Mouse (Mus musculus): Measurements from ENCODE around the gene Boc. TPM values are rescaled to one million over a fixed set of nuclear protein-coding genes. Genes with fewer than 3 reads are reported as not detected.

The Boc gene
- polyA plus RNA-seq, 1 experiment from 2014 or later: 3.1 TPM

GRCm38 (mm10) chr16:44509458-44510344 is 49.0 kb downstream of the Boc start:
- TF ChIP-seq CTCF (IDR thresholded peaks at IDR 0.05; ENCODE audit: low read depth): no peak
- no peaks in the 10 kb centered on the region for H3K27me3 ChIP-seq (replicated peaks; ENCODE audit: control insufficient read depth, insufficient read depth, low read length)

GRCm38 (mm10) chr16:44508772-44509171 is 49.9 kb downstream of the Boc start:
- Histone ChIP-seq H3K27ac (ENCODE audit: low read depth, low read length) (no peak overlapping the region), H3K9me3 (ENCODE audit: control insufficient read depth) (0 out of 2 replicates have a peak, but pooled peaks cover 5% of the 10 kb centered on the region), H3K27me3 (replicated peaks; ENCODE audit: control insufficient read depth, insufficient read depth, low read length) (no peaks in the 10 kb centered on the region), H3K4me3 (ENCODE audit: low read depth, low read length) (no peak overlapping the region), H3K4me1 (replicated peaks; ENCODE audit: control insufficient read depth, insufficient read depth, low read length) (no peaks in the 10 kb centered on the region), H3K9ac (ENCODE audit: low read depth, low read length) (no peak overlapping the region), H3K36me3 (ENCODE audit: control insufficient read depth, insufficient read depth) (peaks cover 6% of the 10 kb centered on the region), H3K4me2 (replicated peaks; ENCODE audit: low read depth) (no peak overlapping the region)
- 93% methylated on average over 13 of the region's 13 CpGs for WGBS
- TF ChIP-seq CTCF (IDR thresholded peaks at IDR 0.05; ENCODE audit: low read depth): no peak
- ATAC-seq: no peak

More at GRCm38 (mm10) chr16:44509458-44510344, 49.0 kb downstream of the Boc start:
- Histone ChIP-seq H3K9ac (ENCODE audit: low read depth, low read length) (no peak overlapping the region), H3K4me1 (replicated peaks; ENCODE audit: control insufficient read depth, insufficient read depth, low read length) (no peaks in the 10 kb centered on the region), H3K27ac (ENCODE audit: low read depth, low read length) (no peak overlapping the region), H3K36me3 (ENCODE audit: control insufficient read depth, insufficient read depth) (no peaks in the 10 kb centered on the region; the same call in 1 of the 2 replicates), H3K9me3 (ENCODE audit: control insufficient read depth) (no peaks in the 10 kb centered on the region), H3K4me2 (replicated peaks; ENCODE audit: low read depth) (no peak overlapping the region), H3K4me3 (ENCODE audit: low read depth, low read length) (no peak overlapping the region)
- 68% methylated on average over 7 of the region's 7 CpGs for WGBS
- ATAC-seq: no peak

- Histone ChIP-seq H3K4me3 (ENCODE audit: low read depth, low read length) (no peak overlapping the region), H3K9ac (ENCODE audit: low read depth, low read length) (no peak overlapping the region), H3K36me3 (ENCODE audit: control insufficient read depth, insufficient read depth) (peaks cover 14% of the 10 kb centered on the region), H3K4me2 (replicated peaks; ENCODE audit: low read depth) (no peak overlapping the region), H3K27ac (ENCODE audit: low read depth, low read length) (no peak overlapping the region), H3K27me3 (replicated peaks; ENCODE audit: control insufficient read depth, insufficient read depth, low read length) (no peaks in the 10 kb centered on the region), H3K9me3 (ENCODE audit: control insufficient read depth) (0 out of 2 replicates have a peak, but pooled peaks cover 5% of the 10 kb centered on the region), H3K4me1 (replicated peaks; ENCODE audit: control insufficient read depth, insufficient read depth, low read length) (no peaks in the 10 kb centered on the region)
- 81% methylated on average over 5 of the region's 5 CpGs for whole genome bisulfite sequencing
- no peak for ATAC-seq
- no peak for TF ChIP-seq CTCF (IDR thresholded peaks at IDR 0.05; ENCODE audit: low read depth)
Observed at GRCm38 (mm10) chr16:44508025-44508424, 50.7 kb downstream of the Boc start.

- Histone ChIP-seq H3K9me3 (ENCODE audit: control insufficient read depth) (0 out of 2 replicates have a peak, but pooled peaks cover 5% of the 10 kb centered on the region), H3K27me3 (replicated peaks; ENCODE audit: control insufficient read depth, insufficient read depth, low read length) (no peaks in the 10 kb centered on the region), H3K4me3 (ENCODE audit: low read depth, low read length) (no peak overlapping the region), H3K4me2 (replicated peaks; ENCODE audit: low read depth) (no peak overlapping the region), H3K36me3 (ENCODE audit: control insufficient read depth, insufficient read depth) (peaks cover 18% of the 10 kb centered on the region), H3K4me1 (replicated peaks; ENCODE audit: control insufficient read depth, insufficient read depth, low read length) (no peaks in the 10 kb centered on the region), H3K9ac (ENCODE audit: low read depth, low read length) (no peak overlapping the region), H3K27ac (ENCODE audit: low read depth, low read length) (no peak overlapping the region)
- TF ChIP-seq CTCF (IDR thresholded peaks at IDR 0.05; ENCODE audit: low read depth): no peak
- no peak for ATAC-seq
- 74% methylated on average over 10 of the region's 10 CpGs for WGBS
Observed at GRCm38 (mm10) chr16:44507027-44507929, 51.4 kb downstream of the Boc start.

- no peak for TF ChIP-seq CTCF (IDR thresholded peaks at IDR 0.05; ENCODE audit: low read depth)
Observed at GRCm38 (mm10) chr16:44505243-44505642, 53.5 kb downstream of the Boc start.

More at GRCm38 (mm10) chr16:44505243-44505642, 53.5 kb downstream of the Boc start:
- Histone ChIP-seq H3K4me2 (replicated peaks; ENCODE audit: low read depth) (no peak overlapping the region), H3K27ac (ENCODE audit: low read depth, low read length) (no peak overlapping the region), H3K36me3 (ENCODE audit: control insufficient read depth, insufficient read depth) (peaks cover 31% of the 10 kb centered on the region), H3K9ac (ENCODE audit: low read depth, low read length) (no peak overlapping the region), H3K27me3 (replicated peaks; ENCODE audit: control insufficient read depth, insufficient read depth, low read length) (no peaks in the 10 kb centered on the region), H3K9me3 (ENCODE audit: control insufficient read depth) (0 out of 2 replicates have a peak, but pooled peaks cover 5% of the 10 kb centered on the region), H3K4me1 (replicated peaks; ENCODE audit: control insufficient read depth, insufficient read depth, low read length) (no peaks in the 10 kb centered on the region), H3K4me3 (ENCODE audit: low read depth, low read length) (no peak overlapping the region)
- WGBS: 94% methylated on average over 1 of the region's 1 CpGs
- ATAC-seq: no peak
